Mouse (Mus musculus): Measurements from ENCODE around the gene Megf11.

GRCm38 (mm10) chr9:64742453-64742852, 357.0 kb downstream of the Megf11 start:
- TF ChIP-seq POLR2A (IDR thresholded peaks at IDR 0.05; ENCODE audit: insufficient read depth, low read length): no peak
- TF ChIP-seq CTCF (IDR thresholded peaks at IDR 0.05; ENCODE audit: low read depth, low read length): no peak
